Mouse (Mus musculus) lung, embryonic 14.5 days (tissue): ENCODE measurements around the gene Wnt3. TPM values are rescaled to one million over a fixed set of nuclear protein-coding genes. Genes with fewer than 3 reads are reported as not detected.

Experiments used
- ATAC-seq: fragments of 200-750 bp; cut with Nextera tagmentation; 2 replicates; pipeline ENCODE4 v1.8.0; 2017; ENCODE audit warnings: mild to moderate bottlenecking, moderate TSS enrichment, moderate library complexity; ENCODE audit not compliant: insufficient read depth
- DNase-seq: peaks from one replicate; pipeline ENCODE4 v3.0.0-alpha.2; 2015
- H3K27ac ChIP-seq: fragments of 300-500 bp; sonication (generic); 2 replicates; pipeline ENCODE4 v1.5.1; 2014; ENCODE audit warnings: low read depth, mild to moderate bottlenecking, moderate library complexity
- H3K27me3 ChIP-seq: fragments of 300-500 bp; sonication (generic); 2 replicates; pipeline ENCODE4 v1.6.1; 2014; ENCODE audit warnings: low read length, control low read depth; ENCODE audit not compliant: insufficient read depth
- H3K36me3 ChIP-seq: fragments of 300-500 bp; sonication (generic); 2 replicates; pipeline ENCODE4 v1.6.1; 2014; ENCODE audit warnings: control low read depth; ENCODE audit not compliant: insufficient read depth
- H3K4me1 ChIP-seq: fragments of 300-500 bp; sonication (generic); 2 replicates; pipeline ENCODE4 v1.6.1; 2014; ENCODE audit warnings: antibody characterized with exemption, control low read depth; ENCODE audit not compliant: insufficient read depth
- H3K4me2 ChIP-seq: fragments of 300-500 bp; sonication (generic); 2 replicates; pipeline ENCODE4 v1.6.1; 2014; ENCODE audit warnings: mild to moderate bottlenecking
- H3K4me3 ChIP-seq: fragments of 300-500 bp; sonication (generic); 2 replicates; pipeline ENCODE4 v1.5.1; 2014; ENCODE audit warnings: low read depth, low read length
- H3K9ac ChIP-seq: fragments of 300-500 bp; sonication (generic); 2 replicates; pipeline ENCODE4 v1.6.1; 2014
- H3K9me3 ChIP-seq: fragments of 300-500 bp; sonication (generic); 2 replicates; pipeline ENCODE4 v1.6.1; 2016; ENCODE audit warnings: low read depth, low read length, control low read depth
- CTCF ChIP-seq: IDR thresholded peaks from 2 replicates; pipeline ENCODE4 v1.5.1; 2016; ENCODE audit warnings: antibody characterized with exemption, low read depth
- WGBS: fragments of 180-500 bp; shearing (Covaris S2); extraction: QIAGEN DNeasy Blood & Tissue Kit; methylation state at CpG from one replicate; pipeline ENCODE4 v1.1.7; 2014; 5-methylcytosine and 5-hydroxymethylcytosine counted together
- polyA plus RNA-seq: library from polyadenylated mRNA; unstranded; fragments of >200 nt; fragmentation: Nextera tagmentation; extraction: Ambion mirVana; gene quantifications from 2 replicates; pipeline ENCODE4 v1.2.1, GENCODE M21; 2014

Wnt3 gene
- polyA plus RNA-seq, 1 experiment from 2014 or later: 0.18 TPM

GRCm38 (mm10) chr11:103780152-103780551 lies 6.2 kb downstream of the Wnt3 start:
- Histone ChIP-seq H3K27ac (no peak overlapping the region), H3K4me2 (no peak overlapping the region), H3K4me3 (no peak overlapping the region), H3K4me1 (no peaks in the 10 kb centered on the region), H3K9me3 (no peaks in the 10 kb centered on the region), H3K27me3 (peaks cover 18% of the 10 kb centered on the region), H3K9ac (no peak overlapping the region), H3K36me3 (no peaks in the 10 kb centered on the region)
- 57% methylated on average over 9 of the region's 9 CpGs for WGBS
- ATAC-seq (no peak), DNase-seq (no peak)
- no peak for TF ChIP-seq CTCF

- Histone ChIP-seq H3K9me3 (no peaks in the 10 kb centered on the region), H3K9ac (no peak overlapping the region), H3K4me3 (no peak overlapping the region), H3K4me2 (no peak overlapping the region), H3K27ac (no peak overlapping the region), H3K27me3 (peaks cover 11% of the 10 kb centered on the region), H3K36me3 (no peaks in the 10 kb centered on the region), H3K4me1 (no peaks in the 10 kb centered on the region)
- 43% methylated on average over 5 of the region's 5 CpGs for WGBS
- DNase-seq: peak; percentile 36
- ATAC-seq: no peak
- no peak for TF ChIP-seq CTCF
Observed at GRCm38 (mm10) chr11:103789951-103790350, 16.0 kb downstream of the Wnt3 start.

GRCm38 (mm10) chr11:103801128-103801527 lies 27.2 kb downstream of the Wnt3 start:
- Histone ChIP-seq H3K9ac (no peak overlapping the region), H3K9me3 (no peaks in the 10 kb centered on the region), H3K27ac (no peak overlapping the region), H3K4me2 (no peak overlapping the region), H3K4me3 (no peak overlapping the region), H3K4me1 (no peaks in the 10 kb centered on the region), H3K27me3 (peaks cover 1% of the 10 kb centered on the region; the same call in 1 of the 2 replicates), H3K36me3 (no peaks in the 10 kb centered on the region)
- no peak for TF ChIP-seq CTCF
- 26% methylated on average over 9 of the region's 9 CpGs for WGBS
- ATAC-seq: peak; percentile 60; the same call in 1 of the 2 replicates
- peak; percentile 66 for DNase-seq

- 87% methylated on average over 11 of the region's 11 CpGs for WGBS
- no peaks in the 10 kb centered on the region for H3K9me3 ChIP-seq
- H3K9ac ChIP-seq: no peak overlapping the region
Observed at GRCm38 (mm10) chr11:103804126-103804525, 30.2 kb downstream of the Wnt3 start.

GRCm38 (mm10) chr11:103804804-103805203 lies 30.9 kb downstream of the Wnt3 start:
- DNase-seq (no peak), ATAC-seq (no peak)
- no peaks in the 10 kb centered on the region for H3K4me1 ChIP-seq
- no peak overlapping the region for H3K9ac ChIP-seq
- H3K9me3 ChIP-seq: no peaks in the 10 kb centered on the region
- 59% methylated on average over 4 of the region's 4 CpGs for WGBS
- H3K27ac ChIP-seq: no peak overlapping the region
- H3K27me3 ChIP-seq: peaks cover 31% of the 10 kb centered on the region
- TF ChIP-seq CTCF: no peak
- H3K36me3 ChIP-seq: no peaks in the 10 kb centered on the region
- H3K4me2 ChIP-seq: no peak overlapping the region
- H3K4me3 ChIP-seq: no peak overlapping the region

More at GRCm38 (mm10) chr11:103804126-103804525, 30.2 kb downstream of the Wnt3 start:
- Histone ChIP-seq H3K4me1 (no peaks in the 10 kb centered on the region), H3K36me3 (no peaks in the 10 kb centered on the region), H3K27ac (no peak overlapping the region), H3K4me2 (no peak overlapping the region), H3K4me3 (no peak overlapping the region), H3K27me3 (peaks cover 24% of the 10 kb centered on the region)
- DNase-seq (no peak), ATAC-seq (no peak)
- no peak for TF ChIP-seq CTCF

GRCm38 (mm10) chr11:103807966-103808365 lies 34.0 kb downstream of the Wnt3 start:
- Histone ChIP-seq H3K4me3 (no peak overlapping the region), H3K9ac (no peak overlapping the region), H3K27ac (no peak overlapping the region), H3K36me3 (no peaks in the 10 kb centered on the region), H3K27me3 (peaks cover 59% of the 10 kb centered on the region), H3K4me1 (no peaks in the 10 kb centered on the region), H3K4me2 (no peak overlapping the region), H3K9me3 (no peaks in the 10 kb centered on the region)
- WGBS: 37% methylated on average over 12 of the region's 12 CpGs
- no peak for ATAC-seq
- no peak for TF ChIP-seq CTCF
- no peak for DNase-seq

GRCm38 (mm10) chr11:103808771-103809610 lies 35.0 kb downstream of the Wnt3 start:
- Histone ChIP-seq H3K27ac (no peak overlapping the region), H3K4me2 (peak overlapping the region; percentile 97), H3K4me1 (no peaks in the 10 kb centered on the region), H3K27me3 (peaks cover 65% of the 10 kb centered on the region), H3K36me3 (no peaks in the 10 kb centered on the region), H3K4me3 (peak overlapping the region; percentile 56), H3K9ac (no peak overlapping the region; the same call in 1 of the 2 replicates), H3K9me3 (no peaks in the 10 kb centered on the region)
- 3% methylated on average over 29 of the region's 29 CpGs for WGBS
- TF ChIP-seq CTCF: no peak
- ATAC-seq: no peak
- DNase-seq: peak; percentile 52
